Mouse (Mus musculus) G1E (cell line): ENCODE data around the gene Flad1. TPM values are rescaled to one million over a fixed set of nuclear protein-coding genes. Genes with fewer than 3 reads are reported as not detected.

Experiments used
- ATAC-seq: 2 replicates; pipeline ENCODE4 v1.8.0; 2016; ENCODE audit warnings: mild to moderate bottlenecking; ENCODE audit not compliant: insufficient number of reproducible peaks, poor library complexity, low FRiP score, severe bottlenecking; ENCODE audit errors: extremely low read depth
- DNase-seq: peaks from one replicate; pipeline ENCODE4 v3.0.0; 2012; ENCODE audit warnings: low spot score
- H3K27me3 ChIP-seq: 2 replicates; pipeline ENCODE4 v1.6.1; 2012; ENCODE audit warnings: mild to moderate bottlenecking, low read length, inconsistent platforms; ENCODE audit not compliant: insufficient read depth
- H3K36me3 ChIP-seq: replicated peaks from 2 replicates; pipeline ENCODE3; 2012; ENCODE audit warnings: mild to moderate bottlenecking, inconsistent platforms
- H3K4me1 ChIP-seq: 2 replicates; pipeline ENCODE4 v1.6.1; 2012; ENCODE audit warnings: low read depth, low read length, inconsistent platforms, mixed read lengths; ENCODE audit not compliant: insufficient read depth
- H3K4me3 ChIP-seq: 2 replicates; pipeline ENCODE4 v1.5.1; 2012; ENCODE audit warnings: low read depth, mild to moderate bottlenecking, inconsistent platforms, low read length, moderate library complexity, mixed read lengths
- H3K9me3 ChIP-seq: replicated peaks from 2 replicates; pipeline ENCODE4 v1.6.1; 2012; ENCODE audit warnings: inconsistent platforms
- CTCF ChIP-seq: IDR thresholded peaks from 2 replicates; pipeline ENCODE4 v1.5.1; 2012; ENCODE audit warnings: low read depth, low read length, inconsistent platforms, mixed read lengths
- GATA1 ChIP-seq: IDR thresholded peaks from 2 replicates; pipeline ENCODE4 v1.6.1; 2012; ENCODE audit warnings: borderline replicate concordance, low read length, inconsistent platforms, mixed read lengths
- GATA2 ChIP-seq: IDR thresholded peaks from 2 replicates; pipeline ENCODE4 v1.6.1; 2012; ENCODE audit warnings: low read depth, low read length, inconsistent platforms, borderline replicate concordance
- POLR2AphosphoS5 ChIP-seq: IDR thresholded peaks from 2 replicates; pipeline ENCODE4 v1.6.1; 2012; ENCODE audit warnings: low read depth, low read length, inconsistent platforms; ENCODE audit not compliant: insufficient replicate concordance
- TAL1 ChIP-seq: conservative IDR thresholded peaks from 2 replicates; pipeline ENCODE4 v1.6.1; 2012; ENCODE audit warnings: low read depth, low read length, inconsistent platforms, mixed read lengths
- polyA plus RNA-seq: library from polyadenylated mRNA; stranded (reverse); fragments of >175 nt; gene quantifications from 2 replicates; pipeline ENCODE4 v1.2.3, GENCODE M21; 2012
- total RNA-seq, 2 experiments: library from RNA; stranded (forward) in 1 of 2; stranded (reverse) in 1 of 2; fragments of 200-1000 nt in 1 of 2; fragments of >200 nt in 1 of 2; fragmentation: Nextera tagmentation in 1 of 2; gene quantifications; 2 replicates each; pipeline ENCODE4 v1.2.3; 2014 to 2017

Gene Flad1
- total and polyA plus RNA-seq, 3 experiments = 17.8 to 22.0 (median 18.0) TPM

DNA sequence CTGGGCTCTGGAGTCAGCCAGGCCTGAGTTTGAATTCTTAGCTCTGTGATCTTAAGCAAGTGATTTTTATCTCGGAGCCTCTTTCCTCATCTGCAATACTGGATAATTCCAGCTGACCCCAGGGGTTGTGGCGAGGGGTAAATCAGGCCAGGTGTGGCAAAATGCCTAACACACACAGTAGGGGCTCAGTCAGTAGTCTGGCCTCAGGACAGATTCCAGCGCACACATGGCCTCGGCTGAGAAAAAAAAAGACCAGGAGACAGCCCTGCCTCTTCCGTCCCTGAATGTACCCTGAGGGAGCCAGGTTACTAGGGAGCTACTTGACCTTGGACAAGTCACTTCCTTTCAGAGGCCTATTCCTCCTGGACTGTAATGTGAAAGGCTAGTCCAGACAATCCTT, 28.7 kb downstream of the Flad1 start:
- TF ChIP-seq POLR2AphosphoS5 (no peak), TAL1 (no peak), GATA1 (no peak)
- Histone ChIP-seq H3K36me3 (peaks cover 100% of the 10 kb centered on the region), H3K9me3 (no peaks in the 10 kb centered on the region), H3K4me1 (peaks cover 84% of the 10 kb centered on the region), H3K4me3 (no peak overlapping the region), H3K27me3 (no peaks in the 10 kb centered on the region)
- ATAC-seq = no peak
- no peak for DNase-seq

DNA sequence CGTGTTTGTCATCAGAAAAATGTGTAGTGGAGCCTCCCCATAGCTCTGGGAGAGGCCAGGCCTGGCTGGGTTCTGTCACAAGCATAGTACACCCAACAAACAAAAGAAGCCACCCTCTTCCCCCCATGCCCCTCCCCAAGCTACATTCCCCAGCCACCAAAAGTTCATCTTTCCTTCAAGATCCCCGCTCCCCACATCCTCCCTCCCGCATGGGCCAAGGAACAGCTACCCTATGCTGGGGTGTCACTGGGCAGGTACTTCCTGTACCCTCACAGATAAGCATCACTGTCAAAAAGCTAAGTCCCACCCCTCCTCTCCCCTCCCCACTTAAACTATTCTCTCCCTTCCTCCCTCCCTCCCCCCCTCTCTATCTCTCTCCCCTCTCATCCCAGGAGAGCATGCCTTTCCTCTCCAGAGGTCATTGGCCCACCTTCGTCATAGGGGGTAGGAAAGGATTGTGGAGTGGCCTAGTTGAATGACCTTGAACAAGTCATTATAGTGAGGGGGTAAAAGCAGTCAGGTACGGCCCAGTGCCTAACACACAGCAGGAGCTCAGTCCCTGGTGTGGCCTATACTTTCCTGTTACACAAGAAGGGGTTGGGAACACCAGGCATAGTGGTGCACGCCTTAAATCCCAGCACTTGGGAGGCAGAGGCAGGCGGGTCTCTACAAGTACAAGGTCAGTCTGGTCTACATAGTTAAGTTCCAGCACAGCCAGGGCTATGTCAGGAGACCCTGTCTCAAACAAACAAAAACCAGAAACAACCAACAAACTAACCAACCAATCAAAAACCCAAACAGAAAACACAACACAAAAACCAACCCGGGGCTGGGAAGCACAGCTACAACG, 29.4 kb downstream of the Flad1 start:
- no peak for TF ChIP-seq TAL1
- no peak for TF ChIP-seq CTCF
- TF ChIP-seq GATA2 = no peak
- peaks cover 100% of the 10 kb centered on the region for H3K36me3 ChIP-seq
- H3K4me1 ChIP-seq = peaks cover 80% of the 10 kb centered on the region
- H3K9me3 ChIP-seq = no peaks in the 10 kb centered on the region
- no peak for DNase-seq
- ATAC-seq = no peak
- no peak overlapping the region for H3K4me3 ChIP-seq
- H3K27me3 ChIP-seq = no peaks in the 10 kb centered on the region

DNA sequence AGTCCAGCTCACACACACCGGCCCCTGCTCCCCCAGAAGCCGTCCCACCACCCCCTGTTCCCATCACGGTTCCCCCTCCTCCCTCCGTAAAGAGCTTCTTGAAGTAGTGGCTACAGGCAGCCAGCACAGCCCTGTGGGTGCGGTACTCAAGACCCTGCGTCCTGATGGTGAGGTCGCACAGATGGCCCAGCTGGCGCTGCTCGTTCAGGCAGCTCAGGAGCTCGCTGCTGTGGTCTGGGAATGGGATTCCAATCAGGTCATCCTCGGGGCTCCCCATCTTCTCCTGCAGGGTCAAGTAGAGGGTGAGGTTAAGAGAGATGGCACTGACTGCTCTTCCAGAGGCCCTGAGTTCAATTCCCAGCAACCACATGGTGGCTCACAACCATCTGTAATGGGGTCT, 30.4 kb downstream of the Flad1 start:
- Histone ChIP-seq H3K4me1 (peaks cover 70% of the 10 kb centered on the region), H3K36me3 (peaks cover 100% of the 10 kb centered on the region), H3K4me3 (no peak overlapping the region), H3K9me3 (no peaks in the 10 kb centered on the region), H3K27me3 (no peaks in the 10 kb centered on the region)
- no peak for ATAC-seq
- DNase-seq = no peak
- no peak for TF ChIP-seq GATA1
- TF ChIP-seq POLR2AphosphoS5 = no peak
- no peak for TF ChIP-seq CTCF
- TF ChIP-seq GATA2 = no peak
- TF ChIP-seq TAL1 = no peak

DNA sequence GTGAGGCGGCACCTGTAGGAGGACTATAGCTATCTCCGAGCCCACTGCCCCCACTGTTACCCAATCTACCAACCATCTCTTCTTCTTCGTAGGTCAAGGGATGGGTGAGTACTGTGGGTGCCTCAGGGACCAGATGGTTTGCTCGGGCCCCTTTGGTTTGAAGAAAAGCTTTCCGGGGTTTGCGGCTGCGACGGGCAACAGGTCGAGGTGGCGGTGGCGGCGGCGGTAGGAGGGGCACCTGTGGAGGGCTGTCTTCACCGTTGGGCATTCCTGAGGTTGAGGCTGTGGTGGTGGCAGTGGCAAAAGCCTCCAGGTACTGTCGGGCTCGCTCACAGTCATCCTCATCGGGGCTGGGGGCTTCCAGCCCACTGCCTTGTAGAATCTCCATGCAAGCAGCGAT, 31.0 kb downstream of the Flad1 start:
- ATAC-seq (no peak), DNase-seq (no peak)
- Histone ChIP-seq H3K4me3 (no peak overlapping the region), H3K9me3 (no peaks in the 10 kb centered on the region), H3K27me3 (no peaks in the 10 kb centered on the region), H3K4me1 (peaks cover 65% of the 10 kb centered on the region), H3K36me3 (peaks cover 97% of the 10 kb centered on the region)
- no peak for TF ChIP-seq GATA2

DNA sequence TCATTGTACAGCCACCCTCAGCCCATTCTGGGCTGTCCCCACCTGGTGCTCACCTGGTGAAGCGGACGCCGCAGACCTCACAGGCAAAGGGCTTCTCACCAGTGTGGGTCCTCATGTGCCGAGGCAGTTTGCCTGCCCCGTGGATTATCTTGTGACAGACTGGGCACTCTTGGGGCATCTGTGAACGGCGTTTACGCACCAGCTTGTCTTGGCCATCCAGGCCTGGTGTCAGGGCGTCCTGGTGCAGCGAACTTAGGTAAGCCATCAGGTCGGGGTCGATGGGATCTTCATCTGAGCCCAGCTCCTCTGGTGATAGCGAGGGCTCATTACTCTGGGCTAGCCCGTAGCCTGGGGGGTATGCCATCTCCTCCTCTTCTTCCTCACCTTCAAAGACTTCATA, 31.4 kb downstream of the Flad1 start:
- Histone ChIP-seq H3K36me3 (peaks cover 93% of the 10 kb centered on the region), H3K4me1 (peaks cover 61% of the 10 kb centered on the region)

DNA sequence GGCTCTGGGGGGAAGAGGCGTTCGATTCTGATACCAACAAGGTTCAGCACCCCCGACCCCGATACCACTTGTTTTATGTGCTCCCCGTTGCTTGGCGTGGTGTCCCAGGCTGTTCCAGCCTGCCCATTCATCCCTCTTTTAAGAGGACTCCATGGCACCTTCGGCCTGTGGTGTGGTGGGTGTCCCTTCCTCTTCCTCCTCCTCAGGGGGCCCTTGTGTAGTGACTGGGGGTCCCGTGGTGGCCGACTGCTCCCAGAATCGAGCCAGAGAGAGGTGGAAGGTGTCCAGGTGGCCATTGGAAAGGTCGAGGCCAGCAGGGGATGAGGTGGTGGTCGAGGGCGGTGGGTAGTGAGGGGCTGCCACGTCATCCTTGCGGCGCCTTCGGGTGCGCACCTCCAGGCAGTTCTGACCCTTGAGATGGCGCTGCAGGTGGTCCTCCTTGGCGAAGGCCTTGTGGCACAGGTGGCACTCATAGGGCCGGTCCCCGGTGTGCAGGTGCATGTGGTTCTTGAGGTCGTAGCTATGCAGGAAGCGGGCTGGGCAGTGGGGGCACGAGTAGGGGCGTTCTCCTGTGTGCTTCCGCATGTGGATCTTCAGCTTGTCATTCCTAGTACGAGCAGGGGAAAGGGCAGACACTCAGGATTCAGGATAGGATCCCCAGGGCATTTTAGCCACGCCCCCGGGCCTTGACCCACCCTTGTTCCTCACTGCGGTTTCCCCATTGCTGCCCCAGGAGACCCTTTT, 32.1 kb downstream of the Flad1 start:
- no peaks in the 10 kb centered on the region for H3K27me3 ChIP-seq
- DNase-seq (no peak), ATAC-seq (no peak)
- peaks cover 85% of the 10 kb centered on the region for H3K36me3 ChIP-seq
- TF ChIP-seq GATA1 = no peak
- no peak for TF ChIP-seq GATA2
- no peak for TF ChIP-seq CTCF
- no peak for TF ChIP-seq POLR2AphosphoS5
- no peak for TF ChIP-seq TAL1
- H3K9me3 ChIP-seq = no peaks in the 10 kb centered on the region
- H3K4me3 ChIP-seq = no peak overlapping the region; the same call in 1 of the 2 replicates
- H3K4me1 ChIP-seq = peaks cover 54% of the 10 kb centered on the region

More for the DNA sequence above, 31.4 kb downstream of the Flad1 start:
- no peaks in the 10 kb centered on the region for H3K9me3 ChIP-seq
- no peak for DNase-seq
- no peak for ATAC-seq
- no peak overlapping the region for H3K4me3 ChIP-seq
- H3K27me3 ChIP-seq = no peaks in the 10 kb centered on the region
- TF ChIP-seq GATA1 = no peak
- no peak for TF ChIP-seq POLR2AphosphoS5
- no peak for TF ChIP-seq CTCF
